28 mouse cellular contexts compared by ENCODE assay signal in the genomic region with DNA sequence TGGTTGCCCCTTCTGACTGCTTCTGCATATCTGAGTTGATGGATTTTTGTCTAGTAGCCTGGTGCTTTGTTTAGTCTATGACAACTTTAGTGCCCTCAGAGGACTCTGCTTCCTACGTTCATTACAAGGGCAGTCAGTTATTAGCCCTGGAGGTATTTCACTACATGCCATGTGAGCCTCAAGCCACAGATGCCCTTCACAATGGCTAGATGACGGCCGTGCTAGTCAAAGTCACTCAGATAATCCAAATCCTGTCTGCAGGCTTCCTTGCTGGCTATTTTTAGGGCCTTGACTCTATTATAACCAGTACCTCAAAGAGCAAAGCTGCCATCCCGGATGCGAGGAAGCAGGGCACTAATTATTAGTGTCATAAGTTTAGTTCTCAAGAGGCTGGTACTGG. TPM values are rescaled to one million over a fixed set of nuclear protein-coding genes. Genes with fewer than 3 reads are reported as not detected.
DNase-seq lines count a peak whose midpoint lies in the region; ATAC-seq lines count a peak whose summit lies in the region.
"Had no signal": no experiment of that assay in that cellular context is flagged by ENCODE, and none has a peak within 500 bp of the region (broad histone marks: within the 10 kb centered on the region; RNA-seq: fewer than 3 reads in every experiment).

No protein-coding gene starts in this region.

- DNase-seq in heart, adult 11 months: peak; percentile 96
- DNase-seq in heart, postnatal 25 days (ENCODE audit: low spot score): no peak
- DNase-seq in 3134 (ENCODE audit: extremely low read depth, insufficient read length, low spot score): peak; percentile 39
- peak; percentile 60 to 75 for DNase-seq in heart, postnatal 10 days
- DNase-seq in Muller cell, postnatal 12 days (ENCODE audit: inconsistent ontology term): no peak
- no peak for DNase-seq in spleen, adult 12 weeks (ENCODE audit: low spot score)
- no peak for DNase-seq in kidney, adult 8-10 months
- DNase-seq: adrenal gland, postnatal 36 days; cerebellum, adult 9-11 months; kidney, adult 11 months; kidney, postnatal 10 days; liver; lung, postnatal 36 days; midbrain, embryonic 14.5 days; thymus, postnatal 25 days had no signal

- H3K27ac ChIP-seq in heart, embryonic 12.5 days (ENCODE audit: poor library complexity, severe bottlenecking): peak overlapping the region; percentile 91
- H3K27ac ChIP-seq: forebrain, embryonic 15.5 days; hindbrain, embryonic 13.5 days; limb, embryonic 10.5 days; liver, embryonic 15.5 days; lung, embryonic 15.5 days had no signal

- H3K9ac ChIP-seq in heart, embryonic 12.5 days: no peak overlapping the region
- H3K9ac ChIP-seq: forebrain, embryonic 15.5 days; hindbrain, embryonic 13.5 days; liver, embryonic 15.5 days; lung, embryonic 15.5 days had no signal

- ATAC-seq in heart, embryonic 12.5 days (ENCODE audit: insufficient number of reproducible peaks, low FRiP score): no peak
- ATAC-seq: CD4-positive, CD25-positive, alpha-beta regulatory T cell, adult 4 months; forebrain, embryonic 15.5 days; Patski had no signal

- no peaks in the 10 kb centered on the region for H3K27me3 ChIP-seq in heart, embryonic 12.5 days (replicated peaks)
- H3K27me3 ChIP-seq: forebrain, embryonic 15.5 days; hindbrain, embryonic 13.5 days; liver, embryonic 15.5 days; lung, embryonic 15.5 days; Patski had no signal

- H3K4me1 ChIP-seq in heart, embryonic 12.5 days (replicated peaks): peaks cover 34% of the 10 kb centered on the region
- H3K4me1 ChIP-seq: forebrain, embryonic 15.5 days; hindbrain, embryonic 13.5 days; limb, embryonic 10.5 days; liver, embryonic 15.5 days; lung, embryonic 15.5 days had no signal

- no peaks in the 10 kb centered on the region for H3K9me3 ChIP-seq in heart, embryonic 12.5 days (replicated peaks)
- H3K9me3 ChIP-seq: forebrain, embryonic 15.5 days; hindbrain, embryonic 13.5 days; limb, embryonic 10.5 days; liver, embryonic 15.5 days; lung, embryonic 15.5 days had no signal

- intact Hi-C loops in heart, postnatal 25 days (cut with DNase I): no loop called here
- intact Hi-C loops in heart, postnatal 10 days (cut with DNase I): no loop called here

- H3K36me3 ChIP-seq in heart, embryonic 12.5 days: peaks cover 64% of the 10 kb centered on the region
- H3K36me3 ChIP-seq: liver, embryonic 15.5 days; lung, embryonic 15.5 days had no signal

- no peak overlapping the region for H3K4me2 ChIP-seq in heart, embryonic 12.5 days
- H3K4me2 ChIP-seq: forebrain, embryonic 15.5 days; hindbrain, embryonic 13.5 days; liver, embryonic 15.5 days; lung, embryonic 15.5 days had no signal

- H3K4me3 ChIP-seq in heart, embryonic 12.5 days: no peak overlapping the region
- H3K4me3 ChIP-seq: forebrain, embryonic 15.5 days; hindbrain, embryonic 13.5 days; limb, embryonic 10.5 days; liver, embryonic 15.5 days; lung, embryonic 15.5 days; megakaryocyte, embryonic 14.5 days had no signal

- WGBS in heart, embryonic 12.5 days: 37% methylated on average over 5 of the region's 5 CpGs

RNA-seq across cellular contexts. Expression of a gene that starts 6.3 kb away (rescaled TPM):
- total RNA-seq in heart, postnatal 25 days (2021): not detected
- not detected in 2 replicates for polyA plus RNA-seq in heart, embryonic 12.5 days (2016; fragmentation: Nextera tagmentation; extraction: Ambion mirVana)
- not detected for total RNA-seq in heart, postnatal 10 days (2021)
- total RNA-seq: adrenal gland, adult 18-20 months; adrenal gland, postnatal 36 days; common myeloid progenitor, adult 5-6 weeks; gastrocnemius, postnatal 4 days; layer of hippocampus, postnatal 25 days had no signal
- polyA plus RNA-seq: CD4-positive, CD25-positive, alpha-beta regulatory T cell, adult 4 months; hindbrain, embryonic 13.5 days; limb, embryonic 10.5 days; liver, embryonic 15.5 days; lung, embryonic 15.5 days; Patski had no signal

RNA-seq across cellular contexts. Expression of a gene that starts 25.3 kb away (rescaled TPM):
- total RNA-seq in heart, postnatal 25 days (2021): 10 to 100 TPM; 67.4 to 77.2 TPM
- 100 and 109 TPM in 2 replicates for polyA plus RNA-seq in heart, embryonic 12.5 days (2016; fragmentation: Nextera tagmentation; extraction: Ambion mirVana)
- 10 to 100 TPM; 79.9 to 84.5 TPM for total RNA-seq in heart, postnatal 10 days (2021)

RNA-seq across cellular contexts. Expression of a gene that starts 38.6 kb away (rescaled TPM):
- total RNA-seq in heart, postnatal 25 days (2021): 10 to 100 TPM in 1 of 2 experiments, 1 to 10 TPM in 1; 4.2 to 19.9 TPM
- polyA plus RNA-seq in heart, embryonic 12.5 days (2016; fragmentation: Nextera tagmentation; extraction: Ambion mirVana): 7.2 and 8.7 TPM in 2 replicates
- total RNA-seq in heart, postnatal 10 days (2021): 10 to 100 TPM; 16.2 TPM

Comparison
In these comparisons a context has a peak if more than half of its experiments do, and no peak if none do; other contexts are left out.
1. DNase-seq: peak in heart, adult 11 months (single experiment), 3134 (single experiment) and heart, postnatal 10 days (2 of 2); none in heart, postnatal 25 days (single experiment), Muller cell, postnatal 12 days (single experiment), spleen, adult 12 weeks (single experiment) and kidney, adult 8-10 months (0 of 2).